Mouse (Mus musculus) liver, adult (tissue): ENCODE data around the gene Hdhd3.

ENCODE experiments used
- GATA4 ChIP-seq: IDR thresholded peaks from 2 replicates; pipeline ENCODE4 v1.6.1; 2014; ENCODE audit warnings: mild to moderate bottlenecking, low read length; ENCODE audit not compliant: insufficient replicate concordance

Hdhd3 gene

GRCm38 (mm10) chr4:62495946-62496345 lies 7.3 kb downstream of the Hdhd3 start:
- no peak for TF ChIP-seq GATA4

- no peak for TF ChIP-seq GATA4
These were observed 9.0 kb downstream of the Hdhd3 start for GRCm38 (mm10) chr4:62494230-62494629.

GRCm38 (mm10) chr4:62492682-62493081 lies 10.6 kb downstream of the Hdhd3 start:
- no peak for TF ChIP-seq GATA4

GRCm38 (mm10) chr4:62487914-62488313 lies 15.4 kb downstream of the Hdhd3 start:
- no peak for TF ChIP-seq GATA4

GRCm38 (mm10) chr4:62487172-62487571 lies 16.1 kb downstream of the Hdhd3 start:
- TF ChIP-seq GATA4 = no peak

- TF ChIP-seq GATA4 = no peak
These were observed 17.0 kb downstream of the Hdhd3 start for GRCm38 (mm10) chr4:62486162-62486696.

GRCm38 (mm10) chr4:62485450-62486161 lies 17.7 kb downstream of the Hdhd3 start:
- no peak for TF ChIP-seq GATA4

- TF ChIP-seq GATA4 = no peak
These were observed 18.3 kb downstream of the Hdhd3 start for GRCm38 (mm10) chr4:62484928-62485327.

- no peak for TF ChIP-seq GATA4
These were observed 22.3 kb downstream of the Hdhd3 start for GRCm38 (mm10) chr4:62480709-62481605.

- no peak for TF ChIP-seq GATA4
These were observed 23.1 kb downstream of the Hdhd3 start, which contains the start of gene Bspry for GRCm38 (mm10) chr4:62479937-62480708. Gene Bspry (plus strand): TSS chr4:62480053.

GRCm38 (mm10) chr4:62477542-62478244 lies 25.6 kb downstream of the Hdhd3 start:
- TF ChIP-seq GATA4 = no peak

GRCm38 (mm10) chr4:62475793-62476192 lies 27.5 kb downstream of the Hdhd3 start:
- no peak for TF ChIP-seq GATA4

- TF ChIP-seq GATA4 = no peak
These were observed 28.1 kb downstream of the Hdhd3 start for GRCm38 (mm10) chr4:62475131-62475530.

- TF ChIP-seq GATA4 = no peak
These were observed 31.2 kb downstream of the Hdhd3 start for GRCm38 (mm10) chr4:62472071-62472470.

- no peak; the same call in 1 of the 2 replicates for TF ChIP-seq GATA4
These were observed 32.6 kb downstream of the Hdhd3 start, which contains the start of gene Wdr31 for GRCm38 (mm10) chr4:62470598-62471051. Gene Wdr31 (minus strand): TSS chr4:62470896.

GRCm38 (mm10) chr4:62468158-62468557 lies 35.1 kb downstream of the Hdhd3 start:
- no peak for TF ChIP-seq GATA4
